ENCODE assay signal across 15 mouse cellular contexts in the genomic region with DNA sequence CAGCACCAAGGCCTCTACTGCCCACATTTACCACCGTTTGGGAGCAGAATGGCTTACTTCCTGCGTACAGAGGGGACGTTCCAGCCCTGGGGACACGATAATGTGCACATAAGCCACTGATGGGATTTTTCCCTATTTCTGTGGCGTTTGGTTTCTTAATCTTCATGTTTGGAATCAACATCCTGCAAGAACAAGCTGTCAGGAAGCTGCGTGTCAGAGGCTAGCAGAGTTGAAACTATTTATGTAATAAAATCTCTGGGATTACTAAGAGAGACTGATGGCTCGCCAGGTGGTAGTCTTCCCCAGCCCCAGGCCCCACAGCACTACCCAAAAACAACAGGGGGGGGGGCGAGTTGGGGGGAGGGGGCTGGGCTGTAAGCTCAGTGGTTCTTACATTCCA. TPM values are rescaled to one million over a fixed set of nuclear protein-coding genes. Genes with fewer than 3 reads are reported as not detected.
DNase-seq lines count a peak whose midpoint lies in the region; ATAC-seq and TF ChIP-seq lines count a peak whose summit lies in the region.
"Had no signal": no experiment of that assay in that cellular context is flagged by ENCODE, and none has a peak within 500 bp of the region (broad histone marks: within the 10 kb centered on the region; RNA-seq: fewer than 3 reads in every experiment).

No protein-coding gene starts in this region.

- 0 out of 2 replicates have a peak overlapping the region, but pooled peaks have one; percentile 54 for H3K27ac ChIP-seq in hindbrain, postnatal 0 days
- H3K27ac ChIP-seq in hindbrain, embryonic 12.5 days, result no peak overlapping the region
- peak overlapping the region; percentile 98 for H3K27ac ChIP-seq in lung, embryonic 15.5 days
- H3K27ac ChIP-seq in intestine, postnatal 0 days (ENCODE audit: low read depth, low read length), result peak overlapping the region; percentile 86
- H3K27ac ChIP-seq in liver, postnatal 0 days (ENCODE audit: low read depth), result peak overlapping the region; percentile 89

- H3K36me3 ChIP-seq in hindbrain, postnatal 0 days (ENCODE audit: insufficient read depth, low read length), result no peaks in the 10 kb centered on the region
- H3K36me3 ChIP-seq in hindbrain, embryonic 12.5 days, result no peaks in the 10 kb centered on the region
- no peaks in the 10 kb centered on the region for H3K36me3 ChIP-seq in lung, embryonic 15.5 days
- H3K36me3 ChIP-seq in intestine, postnatal 0 days (ENCODE audit: control insufficient read depth, insufficient read depth), result no peaks in the 10 kb centered on the region
- H3K36me3 ChIP-seq in liver, postnatal 0 days (replicated peaks; ENCODE audit: insufficient read depth, low read length), result peaks cover 6% of the 10 kb centered on the region; the same call in 1 of the 2 replicates
- H3K36me3 ChIP-seq: hindbrain, embryonic 15.5 days had no signal

- H3K27me3 ChIP-seq in hindbrain, postnatal 0 days (ENCODE audit: insufficient read depth, low read length), result no peaks in the 10 kb centered on the region
- H3K27me3 ChIP-seq in hindbrain, embryonic 12.5 days, result no peaks in the 10 kb centered on the region
- no peaks in the 10 kb centered on the region for H3K27me3 ChIP-seq in lung, embryonic 15.5 days
- H3K27me3 ChIP-seq in intestine, postnatal 0 days (replicated peaks; ENCODE audit: control insufficient read depth, insufficient read depth, low read length), result no peaks in the 10 kb centered on the region
- H3K27me3 ChIP-seq in liver, postnatal 0 days (ENCODE audit: insufficient read depth, low read length), result no peaks in the 10 kb centered on the region
- H3K27me3 ChIP-seq: hindbrain, embryonic 15.5 days had no signal

- 0 out of 2 replicates have a peak, but pooled peaks cover 17% of the 10 kb centered on the region for H3K4me1 ChIP-seq in hindbrain, postnatal 0 days (ENCODE audit: insufficient read depth, low read length)
- H3K4me1 ChIP-seq in hindbrain, embryonic 12.5 days, result peaks cover 63% of the 10 kb centered on the region
- H3K4me1 ChIP-seq in lung, embryonic 15.5 days, result peaks cover 78% of the 10 kb centered on the region
- peaks cover 43% of the 10 kb centered on the region for H3K4me1 ChIP-seq in intestine, postnatal 0 days (replicated peaks; ENCODE audit: control insufficient read depth, insufficient read depth, low read length)
- peaks cover 57% of the 10 kb centered on the region for H3K4me1 ChIP-seq in liver, postnatal 0 days (ENCODE audit: insufficient read depth)

- no peak for DNase-seq in hindbrain, postnatal 0 days (ENCODE audit: low spot score)
- no peak for DNase-seq in lung, postnatal 14 days
- no peak for DNase-seq in liver, postnatal 0 days
- no peak for DNase-seq in spleen, adult 18-20 months
- DNase-seq: cerebellum, adult 11-12 months; heart, adult 11 months; right cerebral cortex, postnatal 4 days; thymus, postnatal 4 days had no signal

- no peak for ATAC-seq in hindbrain, postnatal 0 days
- ATAC-seq in hindbrain, embryonic 12.5 days (ENCODE audit: low FRiP score), result no peak
- no peak for ATAC-seq in lung, embryonic 15.5 days (ENCODE audit: borderline replicate concordance, extremely low read depth, low FRiP score, low TSS enrichment)
- no peak for ATAC-seq in intestine, postnatal 0 days
- no peak for ATAC-seq in liver, postnatal 0 days
- ATAC-seq: activated CD4-positive, CD25-positive, alpha-beta regulatory T cell, adult 4 months; CD4-positive, CD25-positive, alpha-beta regulatory T cell, adult 4 months had no signal

- H3K9me3 ChIP-seq in hindbrain, postnatal 0 days (ENCODE audit: low read length), result no peaks in the 10 kb centered on the region
- no peaks in the 10 kb centered on the region for H3K9me3 ChIP-seq in hindbrain, embryonic 12.5 days (replicated peaks)
- H3K9me3 ChIP-seq in lung, embryonic 15.5 days, result no peaks in the 10 kb centered on the region
- no peaks in the 10 kb centered on the region for H3K9me3 ChIP-seq in intestine, postnatal 0 days (ENCODE audit: control insufficient read depth)
- no peaks in the 10 kb centered on the region for H3K9me3 ChIP-seq in liver, postnatal 0 days (ENCODE audit: low read length)
- H3K9me3 ChIP-seq: hindbrain, embryonic 15.5 days had no signal

- H3K9ac ChIP-seq in hindbrain, postnatal 0 days (replicated peaks; ENCODE audit: low read length), result no peak overlapping the region
- no peak overlapping the region for H3K9ac ChIP-seq in hindbrain, embryonic 12.5 days
- H3K9ac ChIP-seq in lung, embryonic 15.5 days, result no peak overlapping the region
- H3K9ac ChIP-seq in intestine, postnatal 0 days (ENCODE audit: low read depth, low read length), result 0 out of 2 replicates have a peak overlapping the region, but pooled peaks have one; percentile 11
- H3K9ac ChIP-seq in liver, postnatal 0 days (replicated peaks), result 0 out of 2 replicates have a peak overlapping the region, but pooled peaks have one; percentile 16
- H3K9ac ChIP-seq: hindbrain, embryonic 15.5 days had no signal

- TF ChIP-seq EP300 in liver, postnatal 0 days (IDR thresholded peaks at IDR 0.05; ENCODE audit: low read depth), result no peak

- H3K4me2 ChIP-seq in hindbrain, postnatal 0 days (ENCODE audit: low read depth, low read length), result no peak overlapping the region
- H3K4me2 ChIP-seq in hindbrain, embryonic 12.5 days (replicated peaks), result no peak overlapping the region
- H3K4me2 ChIP-seq in lung, embryonic 15.5 days, result no peak overlapping the region
- H3K4me2 ChIP-seq in intestine, postnatal 0 days (replicated peaks; ENCODE audit: low read depth), result peak overlapping the region; percentile 27; the same call in 1 of the 2 replicates
- peak overlapping the region; percentile 49 for H3K4me2 ChIP-seq in liver, postnatal 0 days (ENCODE audit: low read depth, low read length)
- H3K4me2 ChIP-seq: hindbrain, embryonic 15.5 days; midbrain, embryonic 11.5 days had no signal

- H3K4me3 ChIP-seq in hindbrain, postnatal 0 days (ENCODE audit: low read length), result no peak overlapping the region
- no peak overlapping the region for H3K4me3 ChIP-seq in hindbrain, embryonic 12.5 days
- no peak overlapping the region for H3K4me3 ChIP-seq in lung, embryonic 15.5 days
- H3K4me3 ChIP-seq in intestine, postnatal 0 days (ENCODE audit: low read depth, low read length), result no peak overlapping the region
- no peak overlapping the region for H3K4me3 ChIP-seq in liver, postnatal 0 days (ENCODE audit: low read depth, low read length)
- H3K4me3 ChIP-seq: hindbrain, embryonic 15.5 days had no signal

- WGBS in hindbrain, postnatal 0 days, result 72% methylated on average over 8 of the region's 8 CpGs
- WGBS in hindbrain, embryonic 12.5 days, result 67% methylated on average over 8 of the region's 8 CpGs
- WGBS in lung, embryonic 15.5 days, result 21% methylated on average over 8 of the region's 8 CpGs
- WGBS in intestine, postnatal 0 days, result 27% methylated on average over 8 of the region's 8 CpGs
- WGBS in liver, postnatal 0 days (ENCODE audit: insufficient replicate concordance), result 54% methylated on average over 8 of the region's 8 CpGs

- no peak for TF ChIP-seq CTCF in hindbrain, postnatal 0 days (IDR thresholded peaks at IDR 0.05; ENCODE audit: low read depth)
- TF ChIP-seq CTCF in intestine, postnatal 0 days (IDR thresholded peaks at IDR 0.05; ENCODE audit: low read depth), result no peak
- no peak for TF ChIP-seq CTCF in liver, postnatal 0 days (IDR thresholded peaks at IDR 0.05; ENCODE audit: low read depth)

RNA-seq across cellular contexts. Expression of a gene that starts 6.3 kb away (rescaled TPM):
- 58.7 and 68.8 TPM in 2 replicates for total RNA-seq in hindbrain, postnatal 0 days (2014; rRNA removed)
- 16.5 and 17.0 TPM in 2 replicates for polyA plus RNA-seq in hindbrain, postnatal 0 days (2015; fragmentation: Nextera tagmentation; extraction: Ambion mirVana)
- polyA plus RNA-seq in hindbrain, embryonic 12.5 days (2016; fragmentation: Nextera tagmentation; extraction: Ambion mirVana), result 30.7 and 32.4 TPM in 2 replicates
- 43.2 and 48.7 TPM in 2 replicates for polyA plus RNA-seq in lung, embryonic 15.5 days (2015; fragmentation: Nextera tagmentation; extraction: Ambion mirVana)
- polyA plus RNA-seq in intestine, postnatal 0 days (2015; fragmentation: Nextera tagmentation; extraction: Ambion mirVana), result 35.0 TPM in 2 replicates
- 16.8 and 17.7 TPM in 2 replicates for polyA plus RNA-seq in liver, postnatal 0 days (2015; fragmentation: Nextera tagmentation; extraction: Ambion mirVana)

RNA-seq across cellular contexts. Expression of a gene that starts 14.5 kb away (rescaled TPM):
- total RNA-seq in hindbrain, postnatal 0 days (2014; rRNA removed), result 20.8 and 22.5 TPM in 2 replicates
- 15.5 and 17.5 TPM in 2 replicates for polyA plus RNA-seq in hindbrain, postnatal 0 days (2015; fragmentation: Nextera tagmentation; extraction: Ambion mirVana)
- polyA plus RNA-seq in hindbrain, embryonic 12.5 days (2016; fragmentation: Nextera tagmentation; extraction: Ambion mirVana), result 28.3 and 28.6 TPM in 2 replicates
- 19.1 and 22.5 TPM in 2 replicates for polyA plus RNA-seq in lung, embryonic 15.5 days (2015; fragmentation: Nextera tagmentation; extraction: Ambion mirVana)
- 11.6 and 14.3 TPM in 2 replicates for polyA plus RNA-seq in intestine, postnatal 0 days (2015; fragmentation: Nextera tagmentation; extraction: Ambion mirVana)
- 11.2 and 11.7 TPM in 2 replicates for polyA plus RNA-seq in liver, postnatal 0 days (2015; fragmentation: Nextera tagmentation; extraction: Ambion mirVana)

RNA-seq across cellular contexts. Expression of a gene that starts 45.1 kb away (rescaled TPM):
- total RNA-seq in hindbrain, postnatal 0 days (2014; rRNA removed), result 0.37 and 0.90 TPM in 2 replicates
- polyA plus RNA-seq in hindbrain, postnatal 0 days (2015; fragmentation: Nextera tagmentation; extraction: Ambion mirVana), result 0.84 and 1.6 TPM in 2 replicates
- 0.13 TPM in 1 of 2 replicates, not detected in the other for polyA plus RNA-seq in hindbrain, embryonic 12.5 days (2016; fragmentation: Nextera tagmentation; extraction: Ambion mirVana)
- 0.16 and 0.62 TPM in 2 replicates for polyA plus RNA-seq in lung, embryonic 15.5 days (2015; fragmentation: Nextera tagmentation; extraction: Ambion mirVana)
- 0.12 and 0.33 TPM in 2 replicates for polyA plus RNA-seq in intestine, postnatal 0 days (2015; fragmentation: Nextera tagmentation; extraction: Ambion mirVana)
- not detected in 2 replicates for polyA plus RNA-seq in liver, postnatal 0 days (2015; fragmentation: Nextera tagmentation; extraction: Ambion mirVana)
- polyA plus RNA-seq: midbrain, embryonic 11.5 days had no signal

RNA-seq across cellular contexts. Expression of a gene that starts 55.1 kb away (rescaled TPM):
- 52.5 and 67.5 TPM in 2 replicates for total RNA-seq in hindbrain, postnatal 0 days (2014; rRNA removed)
- polyA plus RNA-seq in hindbrain, postnatal 0 days (2015; fragmentation: Nextera tagmentation; extraction: Ambion mirVana), result 51.5 and 51.8 TPM in 2 replicates
- 57.6 and 60.7 TPM in 2 replicates for polyA plus RNA-seq in hindbrain, embryonic 12.5 days (2016; fragmentation: Nextera tagmentation; extraction: Ambion mirVana)
- 102 and 110 TPM in 2 replicates for polyA plus RNA-seq in lung, embryonic 15.5 days (2015; fragmentation: Nextera tagmentation; extraction: Ambion mirVana)
- polyA plus RNA-seq in intestine, postnatal 0 days (2015; fragmentation: Nextera tagmentation; extraction: Ambion mirVana), result 103 TPM in 2 replicates
- 47.1 and 53.0 TPM in 2 replicates for polyA plus RNA-seq in liver, postnatal 0 days (2015; fragmentation: Nextera tagmentation; extraction: Ambion mirVana)

Comparison
In these comparisons a context has a peak if more than half of its experiments do, and no peak if none do; other contexts are left out.
1. H3K4me2 ChIP-seq: peak in intestine, postnatal 0 days (single experiment) and liver, postnatal 0 days (single experiment); none in hindbrain, postnatal 0 days (single experiment), hindbrain, embryonic 12.5 days (single experiment) and lung, embryonic 15.5 days (single experiment).
2. H3K9ac ChIP-seq: peak in intestine, postnatal 0 days (single experiment) and liver, postnatal 0 days (single experiment); none in hindbrain, postnatal 0 days (single experiment), hindbrain, embryonic 12.5 days (single experiment) and lung, embryonic 15.5 days (single experiment).